Mouse (Mus musculus) right cerebral cortex, adult 18-20 months (tissue): ENCODE data around the gene 1700057G04Rik.
A peak's percentile ranks its signal among the peaks of the same experiment; 100 is the strongest.

Source experiments
- DNase-seq: peaks from one replicate; pipeline ENCODE4 v3.0.0; 2022; ENCODE audit warnings: mixed read lengths

1700057G04Rik gene

GRCm38 (mm10) chr9:92309077-92309476, at the start of gene 1700057G04Rik:
1700057G04Rik (plus strand) TSS chr9:92309377.
- DNase-seq = no peak

GRCm38 (mm10) chr9:92260481-92261159, 48.6 kb upstream of the 1700057G04Rik start:
- DNase-seq = no peak

GRCm38 (mm10) chr9:92265719-92266118, 43.5 kb upstream of the 1700057G04Rik start:
- no peak for DNase-seq

GRCm38 (mm10) chr9:92266558-92267171, 42.5 kb upstream of the 1700057G04Rik start:
- no peak for DNase-seq

- no peak for DNase-seq
Observed at GRCm38 (mm10) chr9:92267732-92268131, 41.4 kb upstream of the 1700057G04Rik start.

GRCm38 (mm10) chr9:92269829-92270404, 39.3 kb upstream of the 1700057G04Rik start:
- DNase-seq = no peak

- DNase-seq = peak; percentile 6
Observed at GRCm38 (mm10) chr9:92270927-92271326, 38.2 kb upstream of the 1700057G04Rik start.

GRCm38 (mm10) chr9:92272650-92273049, 36.5 kb upstream of the 1700057G04Rik start:
- no peak for DNase-seq

- DNase-seq = no peak
Observed at GRCm38 (mm10) chr9:92273271-92273670, 35.9 kb upstream of the 1700057G04Rik start.

- no peak for DNase-seq
Observed at GRCm38 (mm10) chr9:92273956-92274762, 35.0 kb upstream of the 1700057G04Rik start.

- no peak for DNase-seq
Observed at GRCm38 (mm10) chr9:92275486-92276207, 33.5 kb upstream of the 1700057G04Rik start, which contains the start of gene Plscr2. Plscr2 (plus strand) TSS chr9:92275602.

- DNase-seq = no peak
Observed at GRCm38 (mm10) chr9:92276360-92276759, 32.8 kb upstream of the 1700057G04Rik start.

GRCm38 (mm10) chr9:92280048-92280447, 29.1 kb upstream of the 1700057G04Rik start:
- no peak for DNase-seq

GRCm38 (mm10) chr9:92282563-92283171, 26.5 kb upstream of the 1700057G04Rik start:
- no peak for DNase-seq

- DNase-seq = no peak
Observed at GRCm38 (mm10) chr9:92289675-92290074, 19.5 kb upstream of the 1700057G04Rik start.

- DNase-seq = no peak
Observed at GRCm38 (mm10) chr9:92292169-92292568, 17.0 kb upstream of the 1700057G04Rik start.

GRCm38 (mm10) chr9:92292922-92293321, 16.3 kb upstream of the 1700057G04Rik start:
- peak; percentile 19 for DNase-seq

- DNase-seq = no peak
Observed at GRCm38 (mm10) chr9:92293560-92294548, 15.3 kb upstream of the 1700057G04Rik start.

GRCm38 (mm10) chr9:92298288-92298687, 10.9 kb upstream of the 1700057G04Rik start:
- no peak for DNase-seq

GRCm38 (mm10) chr9:92301213-92301612, 8.0 kb upstream of the 1700057G04Rik start:
- DNase-seq = no peak

GRCm38 (mm10) chr9:92305075-92305474, 4.1 kb upstream of the 1700057G04Rik start:
- DNase-seq = no peak
